Mouse (Mus musculus) ES-Bruce4 (cell line): ENCODE data around the gene Zbtb24.

ENCODE experiments used
- CTCF ChIP-seq: IDR thresholded peaks from one replicate; pipeline ENCODE4 v1.8.1; 2011; ENCODE audit warnings: low read depth, low read length
- EP300 ChIP-seq: IDR thresholded peaks from 2 replicates; pipeline ENCODE4 v1.6.1; 2011; ENCODE audit warnings: low read depth, low read length; ENCODE audit not compliant: insufficient read depth

DNA sequence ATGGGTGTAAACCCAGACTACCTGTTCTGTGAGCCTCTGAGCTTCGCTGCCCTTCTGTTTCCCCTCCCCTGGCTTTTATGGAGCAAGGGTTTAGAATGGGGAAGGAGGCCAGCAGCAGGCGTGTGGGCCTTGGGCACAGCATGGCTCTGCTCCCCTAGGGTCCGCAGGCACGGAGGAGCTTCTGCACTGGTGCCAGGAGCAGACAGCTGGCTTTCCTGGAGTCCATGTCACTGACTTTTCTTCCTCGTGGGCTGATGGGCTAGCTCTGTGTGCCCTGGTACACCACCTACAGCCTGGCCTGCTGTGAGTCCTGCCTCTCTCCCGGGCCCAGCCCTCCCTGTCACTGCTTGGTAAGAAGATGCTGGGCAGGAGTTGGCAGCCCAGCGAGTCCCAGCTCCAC lies 32.3 kb downstream of the Zbtb24 start:
- no peak for TF ChIP-seq CTCF
- no peak for TF ChIP-seq EP300
